Mouse (Mus musculus): ENCODE measurements around the gene Zfp638. TPM values are rescaled to one million over a fixed set of nuclear protein-coding genes. Genes with fewer than 3 reads are reported as not detected.
A peak's percentile ranks its signal among the peaks of the same experiment; 100 is the strongest.
"Not testable (repeated sequence)": the region's sequence is repeated elsewhere in the genome, so short reads cannot be mapped to it uniquely, and the experiment has no call there.

Gene Zfp638
- 10 to 100 TPM; 51.2 to 56.2 TPM for total RNA-seq (2021)

- peak; percentile 87 for DNase-seq (ENCODE audit: low spot score)
- intact Hi-C loops (cut with DNase I): loop anchor here (5.0 kb wide), 2 partner anchors 35 to 75 kb away; partner anchors contain the start of genes Nagk and Paip2b
These were observed at the start of gene Zfp638 for GRCm38 (mm10) chr6:83866954-83867597. Zfp638 (plus strand) TSS chr6:83867109.

GRCm38 (mm10) chr6:83818996-83819395 lies 47.9 kb upstream of the Zfp638 start:
- intact Hi-C loops (cut with DNase I): no loop called here
- DNase-seq (ENCODE audit: low spot score): no peak

DNA sequence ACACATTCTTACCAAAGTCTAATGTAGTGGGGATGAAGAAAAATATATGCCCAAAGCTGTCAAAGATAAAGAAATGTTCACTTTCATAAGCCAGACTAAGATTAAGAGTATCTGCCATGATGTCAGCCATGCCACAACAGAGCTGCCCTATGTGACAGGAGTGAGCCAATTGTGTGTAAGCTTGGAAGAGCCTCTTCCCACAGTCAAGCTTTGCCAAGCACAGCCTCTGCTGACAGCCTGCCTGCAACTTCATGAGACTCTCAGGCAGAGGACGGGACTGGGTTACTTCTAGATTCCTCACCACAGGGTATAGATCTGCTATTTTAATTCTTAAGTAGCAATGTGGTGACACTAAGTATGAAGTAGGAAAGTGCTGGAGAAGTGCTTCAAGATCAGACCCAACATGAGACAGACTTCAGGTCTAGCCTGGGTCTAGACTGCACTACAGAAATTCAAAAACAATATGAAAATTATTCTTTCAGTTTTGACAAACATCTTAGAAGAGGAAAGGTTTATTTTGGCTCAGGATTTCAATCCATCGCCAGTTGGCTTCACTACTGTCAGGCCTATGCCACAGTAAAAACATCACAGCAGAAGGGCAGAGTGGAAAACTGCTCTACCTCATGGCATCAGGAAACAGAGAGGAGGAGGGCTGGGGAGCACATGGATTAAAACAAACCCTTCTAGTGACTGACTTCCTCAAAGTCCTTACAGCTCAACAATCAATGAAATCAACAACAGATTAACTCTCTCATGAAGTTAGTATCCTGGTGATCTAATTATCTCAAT lies 46.0 kb upstream of the Zfp638 start:
- no peak for DNase-seq (ENCODE audit: low spot score)
- intact Hi-C loops (cut with DNase I): no loop called here

DNA sequence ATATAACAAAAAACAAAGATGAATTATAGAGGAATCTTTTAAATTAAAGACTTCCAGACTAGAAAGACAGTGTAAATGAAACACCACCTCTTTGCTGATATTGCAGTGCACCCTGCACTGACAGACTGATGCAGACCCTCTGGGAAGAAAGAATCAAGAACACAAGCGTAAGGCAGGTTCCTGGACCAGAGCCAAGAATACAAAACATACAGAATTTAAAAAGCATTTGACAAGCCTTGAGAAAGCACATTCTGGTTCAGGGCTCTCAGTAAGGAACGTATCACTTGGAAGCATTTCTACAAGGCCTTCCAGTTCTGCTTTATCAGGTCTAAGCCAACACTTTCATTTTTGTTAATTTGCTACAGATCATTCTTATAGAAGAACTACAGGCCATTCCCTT lies 45.1 kb upstream of the Zfp638 start:
- no peak for DNase-seq (ENCODE audit: low spot score)
- intact Hi-C loops (cut with DNase I): no loop called here

GRCm38 (mm10) chr6:83830941-83831605 lies 35.8 kb upstream of the Zfp638 start:
- no peak for DNase-seq (ENCODE audit: low spot score)
- intact Hi-C loops (cut with DNase I): loop anchor here (5.0 kb wide), 1 partner anchor 36 kb away; the partner anchor contains the start of gene Zfp638

GRCm38 (mm10) chr6:83831606-83832123 lies 35.2 kb upstream of the Zfp638 start, which contains the start of gene Paip2b:
Paip2b (minus strand) TSS chr6:83831741.
- intact Hi-C loops (cut with DNase I): loop anchor here (5.0 kb wide), 1 partner anchor 36 kb away; the partner anchor contains the start of gene Zfp638
- peak; percentile 98 for DNase-seq (ENCODE audit: low spot score)

GRCm38 (mm10) chr6:83832393-83832792 lies 34.5 kb upstream of the Zfp638 start:
- intact Hi-C loops (cut with DNase I): loop anchor here (5.0 kb wide), 1 partner anchor 35 kb away; the partner anchor contains the start of gene Zfp638
- DNase-seq (ENCODE audit: low spot score): not testable (repeated sequence)

GRCm38 (mm10) chr6:83836826-83837225 lies 30.1 kb upstream of the Zfp638 start:
- no peak for DNase-seq (ENCODE audit: low spot score)
- intact Hi-C loops (cut with DNase I): no loop called here

DNA sequence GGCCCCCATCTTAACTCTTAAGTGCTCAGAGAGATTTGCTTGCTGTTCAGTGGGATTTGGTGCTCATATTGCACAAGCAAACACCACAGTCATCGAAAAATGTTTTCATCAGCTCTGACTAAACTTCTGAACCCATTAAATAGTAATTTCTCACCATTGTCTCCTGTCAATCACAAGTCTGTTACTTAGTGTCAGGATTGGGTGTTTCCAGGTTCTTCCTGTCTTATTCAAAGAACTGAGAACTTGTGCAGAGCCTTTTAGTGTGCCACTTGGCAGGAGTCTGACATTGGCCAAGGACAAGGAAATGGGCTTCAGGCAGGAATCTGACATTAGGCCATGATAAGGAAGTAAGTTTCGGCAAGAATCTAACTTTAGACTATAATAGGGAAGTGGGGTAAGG lies 28.9 kb upstream of the Zfp638 start:
- DNase-seq (ENCODE audit: low spot score): no peak
- intact Hi-C loops (cut with DNase I): no loop called here

DNA sequence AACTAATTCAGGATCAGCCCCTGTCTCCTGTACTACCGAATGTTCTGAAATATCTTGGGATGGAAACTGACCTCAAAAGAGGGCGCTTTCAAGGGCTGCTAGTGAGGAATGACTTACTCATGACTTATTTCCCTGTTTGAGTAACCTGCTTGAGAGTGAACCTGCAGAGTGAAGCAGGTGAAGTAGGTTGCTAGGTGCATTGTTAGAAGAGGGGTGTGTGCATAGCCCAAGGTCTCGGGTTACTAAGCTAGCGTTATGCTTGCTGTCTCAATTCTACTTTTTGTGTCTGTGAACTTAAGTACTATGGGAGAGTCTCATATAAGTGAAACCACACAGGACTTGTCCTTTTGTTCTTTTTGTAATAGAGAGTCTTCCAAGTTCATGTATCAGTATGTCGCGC lies 26.8 kb upstream of the Zfp638 start:
- no peak for DNase-seq (ENCODE audit: low spot score)
- intact Hi-C loops (cut with DNase I): no loop called here

DNA sequence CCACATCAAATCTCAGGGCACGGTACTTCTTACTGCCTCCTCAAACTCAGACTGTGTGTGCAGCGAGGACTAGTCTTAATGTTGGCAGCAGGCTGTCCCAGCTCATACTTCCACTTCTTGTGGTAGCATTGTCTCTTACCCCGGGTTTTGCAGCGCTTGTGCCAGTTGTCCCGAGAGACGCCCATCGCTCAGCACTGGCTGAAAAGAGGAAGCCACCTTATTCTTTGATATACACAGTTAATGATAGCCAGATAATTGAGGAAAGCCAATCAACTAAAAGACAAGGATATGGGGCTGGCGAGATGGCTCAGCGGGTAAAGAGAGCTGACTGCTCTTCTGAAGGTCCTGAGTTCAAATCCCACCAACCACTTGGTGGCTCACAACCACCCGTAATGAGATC lies 22.0 kb upstream of the Zfp638 start:
- intact Hi-C loops (cut with DNase I): no loop called here
- no peak for DNase-seq (ENCODE audit: low spot score)

- no peak for DNase-seq (ENCODE audit: low spot score)
- intact Hi-C loops (cut with DNase I): no loop called here
These were observed 20.8 kb upstream of the Zfp638 start for GRCm38 (mm10) chr6:83846141-83846540.

- no peak for DNase-seq (ENCODE audit: low spot score)
- intact Hi-C loops (cut with DNase I): no loop called here
These were observed 17.5 kb upstream of the Zfp638 start for GRCm38 (mm10) chr6:83849446-83849845.

DNA sequence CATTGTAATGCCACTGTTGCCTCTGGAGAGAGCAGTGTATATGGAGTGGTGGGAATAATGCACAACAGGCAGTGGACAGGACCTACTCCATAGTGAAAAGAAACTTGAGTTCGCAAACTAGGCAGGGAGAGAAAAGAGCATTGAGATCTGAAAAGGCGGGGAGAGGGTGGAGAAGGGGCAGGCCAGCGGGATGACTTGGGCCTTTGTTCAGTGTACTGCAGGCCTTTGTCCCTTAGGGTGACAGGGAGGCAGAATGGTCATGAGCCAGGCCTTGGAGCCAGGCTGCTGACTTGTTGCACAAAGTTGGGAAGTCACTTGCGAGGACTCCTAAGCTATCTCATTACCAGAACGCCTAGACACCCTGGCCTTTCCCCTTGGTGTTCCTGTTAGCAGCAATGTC lies 9.4 kb upstream of the Zfp638 start:
- intact Hi-C loops (cut with DNase I): no loop called here
- no peak for DNase-seq (ENCODE audit: low spot score)

- no peak for DNase-seq (ENCODE audit: low spot score)
- intact Hi-C loops (cut with DNase I): no loop called here
These were observed 6.9 kb upstream of the Zfp638 start for GRCm38 (mm10) chr6:83860033-83860432.

GRCm38 (mm10) chr6:83863538-83863937 lies 3.4 kb upstream of the Zfp638 start:
- DNase-seq (ENCODE audit: low spot score): no peak
- intact Hi-C loops (cut with DNase I): no loop called here

DNA sequence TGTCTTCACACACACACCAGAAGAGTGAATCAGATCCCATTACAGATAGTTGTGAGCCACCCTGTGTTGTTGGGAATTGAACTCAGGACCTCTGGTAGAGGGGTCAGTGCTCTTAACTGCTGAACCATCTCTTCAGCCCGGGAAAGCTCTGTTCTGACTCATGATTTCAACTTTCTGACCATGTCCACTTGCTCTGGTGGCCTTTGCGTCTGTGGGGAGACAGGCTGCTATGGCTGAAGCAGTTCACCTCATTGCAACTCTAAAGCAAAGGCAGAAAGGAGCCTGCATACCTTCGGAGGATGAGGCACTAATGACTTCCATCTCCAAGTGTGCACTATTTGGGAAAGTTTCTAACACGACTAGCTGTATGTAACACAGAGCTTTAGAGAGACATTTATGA lies 486 bp upstream of the Zfp638 start:
- intact Hi-C loops (cut with DNase I): loop anchor here (5.0 kb wide), 2 partner anchors 34 to 74 kb away; partner anchors contain the start of genes Nagk and Paip2b

DNA sequence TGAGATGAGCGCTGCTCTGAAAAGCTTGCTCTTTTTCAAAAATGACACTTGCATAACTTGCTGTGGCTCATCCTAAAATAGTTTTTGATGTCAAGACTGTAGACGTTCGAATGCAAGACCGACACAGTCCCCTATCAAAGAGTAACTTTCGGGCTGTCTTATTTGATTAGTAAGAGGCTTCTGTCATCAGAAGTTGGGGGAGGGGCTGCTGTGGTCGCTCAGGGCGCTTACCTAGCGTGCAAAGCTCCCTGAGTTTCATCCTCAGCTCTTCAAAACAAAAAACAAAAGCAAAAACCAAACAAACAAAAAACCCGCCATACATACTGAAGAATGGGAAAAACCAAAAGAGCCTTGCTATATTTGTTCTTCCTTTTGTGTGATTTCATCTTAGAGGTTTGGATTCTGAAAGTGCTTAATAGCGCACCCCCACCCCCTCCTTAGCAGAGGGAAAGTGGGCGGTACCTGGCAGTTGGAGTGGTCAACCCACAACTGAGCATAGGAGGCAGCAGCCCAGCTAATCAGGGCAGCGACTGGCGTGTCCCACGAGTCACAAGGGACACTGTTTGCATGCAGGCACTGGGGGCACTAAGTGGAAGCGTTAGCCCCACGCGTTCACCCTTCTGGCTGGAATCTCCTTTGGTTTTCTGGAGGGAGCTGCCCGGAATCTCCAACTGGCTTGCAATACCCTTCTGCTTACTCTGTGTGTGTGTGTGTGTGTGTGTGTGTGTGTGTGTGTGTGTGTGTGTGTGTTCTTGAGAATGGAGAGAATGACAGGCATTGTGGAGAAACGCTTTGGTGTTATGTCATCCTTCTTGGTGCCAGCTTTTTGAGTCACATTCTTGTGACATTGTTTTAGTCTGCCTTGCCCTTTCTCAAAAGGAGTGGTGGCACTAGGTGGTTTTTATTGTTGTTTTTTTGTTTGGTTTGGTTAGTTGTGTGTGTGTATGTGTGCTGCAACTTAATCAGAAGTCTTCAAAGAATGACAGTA lies 983 bp downstream of the Zfp638 start:
- peak; percentile 48 for DNase-seq (ENCODE audit: low spot score)
- intact Hi-C loops (cut with DNase I): loop anchor here (5.0 kb wide), 2 partner anchors 36 to 76 kb away; partner anchors contain the start of genes Nagk and Paip2b

More for the DNA sequence above, 486 bp upstream of the Zfp638 start:
- DNase-seq (ENCODE audit: low spot score): no peak

GRCm38 (mm10) chr6:83879815-83880214 lies 12.9 kb downstream of the Zfp638 start:
- DNase-seq (ENCODE audit: low spot score): no peak
- intact Hi-C loops (cut with DNase I): no loop called here

All from heart, postnatal 25 days (tissue).